Mouse (Mus musculus) E14TG2a.4 (cell line): ENCODE results near the gene Aknad1.

Experiments
- CTCF ChIP-seq: conservative IDR thresholded peaks from 2 replicates; pipeline ENCODE4 v1.5.1; 2014; ENCODE audit warnings: low read length
- NANOG ChIP-seq: IDR thresholded peaks from 2 replicates; pipeline ENCODE4 v1.6.1; 2014; ENCODE audit warnings: borderline replicate concordance, low read length, mixed read lengths
- POU5F1 ChIP-seq: IDR thresholded peaks from 2 replicates; pipeline ENCODE4 v1.6.1; 2014; ENCODE audit warnings: low read length, borderline replicate concordance

GRCm38 (mm10) chr3:108717896-108718502 is 21.5 kb upstream of the Aknad1 start:
- TF ChIP-seq CTCF, result no peak
- no peak for TF ChIP-seq NANOG
- TF ChIP-seq POU5F1, result no peak
